Mouse (Mus musculus) limb, embryonic 14.5 days (tissue): ENCODE data around the gene Pdgfc. TPM values are rescaled to one million over a fixed set of nuclear protein-coding genes. Genes with fewer than 3 reads are reported as not detected.

Source experiments
- ATAC-seq: fragments of 200-750 bp; cut with Nextera tagmentation; 2 replicates; pipeline ENCODE4 v1.8.0; 2017; ENCODE audit warnings: low read depth, moderate number of reproducible peaks, moderate TSS enrichment; ENCODE audit not compliant: low FRiP score
- DNase-seq: peaks from one replicate; pipeline ENCODE4 v3.0.0-alpha.2; 2015; ENCODE audit warnings: low spot score
- H3K27ac ChIP-seq: fragments of 300-500 bp; sonication (generic); replicated peaks from 2 replicates; pipeline ENCODE4 v1.5.1; 2014; ENCODE audit warnings: low read depth, mild to moderate bottlenecking, low read length, moderate library complexity, mixed read lengths
- H3K27me3 ChIP-seq: fragments of 300-500 bp; sonication (generic); 2 replicates; pipeline ENCODE4 v1.6.1; 2014; ENCODE audit warnings: low read length, mixed read lengths; ENCODE audit not compliant: control insufficient read depth, insufficient read depth
- H3K36me3 ChIP-seq: fragments of 300-500 bp; sonication (generic); 2 replicates; pipeline ENCODE4 v1.6.1; 2014; ENCODE audit warnings: mild to moderate bottlenecking, low read length, moderate library complexity, mixed read lengths; ENCODE audit not compliant: control insufficient read depth, insufficient read depth
- H3K4me1 ChIP-seq: fragments of 300-500 bp; sonication (generic); 2 replicates; pipeline ENCODE4 v1.6.1; 2014; ENCODE audit warnings: antibody characterized with exemption, low read length, mixed read lengths; ENCODE audit not compliant: control insufficient read depth, insufficient read depth
- H3K4me2 ChIP-seq: fragments of 300-500 bp; sonication (generic); replicated peaks from 2 replicates; pipeline ENCODE4 v1.6.1; 2014; ENCODE audit warnings: low read depth, mild to moderate bottlenecking, low read length, moderate library complexity; ENCODE audit not compliant: severe bottlenecking
- H3K4me3 ChIP-seq: fragments of 300-500 bp; sonication (generic); replicated peaks from 2 replicates; pipeline ENCODE4 v1.5.1; 2014; ENCODE audit warnings: low read length
- H3K9ac ChIP-seq: fragments of 300-500 bp; sonication (generic); 2 replicates; pipeline ENCODE4 v1.6.1; 2014; ENCODE audit warnings: mild to moderate bottlenecking, low read depth, low read length, moderate library complexity; ENCODE audit not compliant: severe bottlenecking
- H3K9me3 ChIP-seq: fragments of 300-500 bp; sonication (generic); 2 replicates; pipeline ENCODE4 v1.6.1; 2016; ENCODE audit warnings: low read length; ENCODE audit not compliant: control insufficient read depth
- POLR2A ChIP-seq: fragments of 200-500 bp; IDR thresholded peaks from 2 replicates; pipeline ENCODE4 v1.8.0; 2012; ENCODE audit warnings: inconsistent platforms, mild to moderate bottlenecking, moderate library complexity, borderline replicate concordance; ENCODE audit not compliant: insufficient read depth, insufficient read length; ENCODE audit errors: extremely low read depth
- WGBS: fragments of 180-500 bp; shearing (Covaris S2); extraction: QIAGEN DNeasy Blood & Tissue Kit; methylation state at CpG from one replicate; pipeline ENCODE4 v1.1.7; 2014; 5-methylcytosine and 5-hydroxymethylcytosine counted together
- polyA plus RNA-seq, 2 experiments: library from polyadenylated mRNA; depleted of rRNA in 1 of 2; stranded (reverse) in 1 of 2; unstranded in 1 of 2; fragments of >200 nt; fragmentation: Nextera tagmentation in 1 of 2; extraction: Ambion mirVana in 1 of 2; gene quantifications; 2 replicates each; pipeline versions ENCODE4 v1.2.1 to v1.2.3; 2012 to 2014

Gene Pdgfc
- polyA plus RNA-seq, 2 experiments = 32.1 to 44.8 TPM

- Histone ChIP-seq H3K9ac (no peak overlapping the region), H3K27me3 (no peaks in the 10 kb centered on the region), H3K4me2 (no peak overlapping the region), H3K36me3 (no peaks in the 10 kb centered on the region), H3K9me3 (no peaks in the 10 kb centered on the region), H3K4me3 (no peak overlapping the region), H3K27ac (no peak overlapping the region), H3K4me1 (peaks cover 10% of the 10 kb centered on the region)
- 76% methylated on average over 6 of the region's 6 CpGs for WGBS
- no peak for DNase-seq
- TF ChIP-seq POLR2A = no peak
- ATAC-seq = no peak
These were observed 14.4 kb upstream of the Pdgfc start for GRCm38 (mm10) chr3:81021783-81022182.

- no peaks in the 10 kb centered on the region for H3K27me3 ChIP-seq
- no peaks in the 10 kb centered on the region for H3K36me3 ChIP-seq
- H3K9ac ChIP-seq = no peak overlapping the region
- H3K4me3 ChIP-seq = no peak overlapping the region
- no peak overlapping the region for H3K4me2 ChIP-seq
- no peaks in the 10 kb centered on the region for H3K9me3 ChIP-seq
- no peak for TF ChIP-seq POLR2A
- H3K27ac ChIP-seq = no peak overlapping the region
- ATAC-seq (no peak), DNase-seq (no peak)
- 86% methylated on average over 5 of the region's 5 CpGs for WGBS
- peaks cover 8% of the 10 kb centered on the region for H3K4me1 ChIP-seq
These were observed 13.9 kb upstream of the Pdgfc start for GRCm38 (mm10) chr3:81022266-81022665.

GRCm38 (mm10) chr3:81022845-81023244 lies 13.4 kb upstream of the Pdgfc start:
- Histone ChIP-seq H3K27me3 (no peaks in the 10 kb centered on the region), H3K27ac (no peak overlapping the region), H3K4me2 (no peak overlapping the region), H3K9ac (no peak overlapping the region), H3K9me3 (no peaks in the 10 kb centered on the region), H3K4me3 (no peak overlapping the region), H3K4me1 (peaks cover 2% of the 10 kb centered on the region), H3K36me3 (no peaks in the 10 kb centered on the region)
- ATAC-seq = no peak
- TF ChIP-seq POLR2A = no peak
- no peak for DNase-seq
- 71% methylated on average over 1 of the region's 1 CpGs for whole genome bisulfite sequencing

- Histone ChIP-seq H3K4me1 (no peaks in the 10 kb centered on the region; the same call in none of the 2 replicates), H3K27me3 (no peaks in the 10 kb centered on the region), H3K9ac (no peak overlapping the region), H3K4me3 (no peak overlapping the region), H3K4me2 (no peak overlapping the region), H3K9me3 (no peaks in the 10 kb centered on the region), H3K27ac (no peak overlapping the region), H3K36me3 (no peaks in the 10 kb centered on the region)
- no peak for TF ChIP-seq POLR2A
- ATAC-seq = no peak
- WGBS = 54% methylated on average over 1 of the region's 1 CpGs
- no peak for DNase-seq
These were observed 12.6 kb upstream of the Pdgfc start for GRCm38 (mm10) chr3:81023568-81023967.

GRCm38 (mm10) chr3:81025568-81026213 lies 10.5 kb upstream of the Pdgfc start:
- Histone ChIP-seq H3K9me3 (no peaks in the 10 kb centered on the region), H3K4me2 (no peak overlapping the region), H3K27ac (no peak overlapping the region), H3K36me3 (no peaks in the 10 kb centered on the region), H3K27me3 (no peaks in the 10 kb centered on the region), H3K4me1 (peaks cover 11% of the 10 kb centered on the region), H3K9ac (no peak overlapping the region), H3K4me3 (no peak overlapping the region)
- WGBS = 36% methylated on average over 9 of the region's 9 CpGs
- TF ChIP-seq POLR2A = no peak
- peak; percentile 53; the same call in 1 of the 2 replicates for ATAC-seq
- DNase-seq = no peak

- no peaks in the 10 kb centered on the region for H3K36me3 ChIP-seq
- H3K27me3 ChIP-seq = no peaks in the 10 kb centered on the region
- H3K9ac ChIP-seq = no peak overlapping the region
- H3K4me1 ChIP-seq = peaks cover 11% of the 10 kb centered on the region
- no peak overlapping the region for H3K4me3 ChIP-seq
- DNase-seq (no peak), ATAC-seq (no peak)
- H3K9me3 ChIP-seq = no peaks in the 10 kb centered on the region
- no peak overlapping the region for H3K27ac ChIP-seq
- TF ChIP-seq POLR2A = no peak
- WGBS = 72% methylated on average over 3 of the region's 3 CpGs
- H3K4me2 ChIP-seq = no peak overlapping the region
These were observed 7.9 kb upstream of the Pdgfc start for GRCm38 (mm10) chr3:81028361-81028760.
